Mouse (Mus musculus) right cerebral cortex, adult 18-20 months (tissue): ENCODE data around the gene Wdsub1.
A peak's percentile ranks its signal among the peaks of the same experiment; 100 is the strongest.
"Not testable (repeated sequence)": the region's sequence is repeated elsewhere in the genome, so short reads cannot be mapped to it uniquely, and the experiment has no call there.

Experiments
- DNase-seq: peaks from one replicate; pipeline ENCODE4 v3.0.0; 2022; ENCODE audit warnings: mixed read lengths

Wdsub1 gene

GRCm38 (mm10) chr2:59881831-59882741 is at the start of gene Wdsub1:
Wdsub1 (minus strand) TSS chr2:59882591.
- peak; percentile 94 for DNase-seq

- no peak for DNase-seq
Measured at GRCm38 (mm10) chr2:59913610-59914009, 31.2 kb upstream of the Wdsub1 start.

- DNase-seq = no peak
Measured at GRCm38 (mm10) chr2:59908048-59908447, 25.7 kb upstream of the Wdsub1 start.

GRCm38 (mm10) chr2:59904007-59904406 is 21.6 kb upstream of the Wdsub1 start:
- no peak for DNase-seq

GRCm38 (mm10) chr2:59898666-59899065 is 16.3 kb upstream of the Wdsub1 start:
- no peak for DNase-seq

- no peak for DNase-seq
Measured at GRCm38 (mm10) chr2:59898105-59898504, 15.7 kb upstream of the Wdsub1 start.

- DNase-seq = peak; percentile 30
Measured at GRCm38 (mm10) chr2:59896837-59897236, 14.4 kb upstream of the Wdsub1 start.

GRCm38 (mm10) chr2:59896400-59896799 is 14.0 kb upstream of the Wdsub1 start:
- DNase-seq = no peak

- DNase-seq = no peak
Measured at GRCm38 (mm10) chr2:59889699-59890098, 7.3 kb upstream of the Wdsub1 start.

- no peak for DNase-seq
Measured at GRCm38 (mm10) chr2:59882742-59883281, 421 bp upstream of the Wdsub1 start.

- no peak for DNase-seq
Measured at GRCm38 (mm10) chr2:59881404-59881803, 987 bp downstream of the Wdsub1 start.

- DNase-seq = no peak
Measured at GRCm38 (mm10) chr2:59878221-59878620, 4.2 kb downstream of the Wdsub1 start.

- DNase-seq = no peak
Measured at GRCm38 (mm10) chr2:59877335-59877734, 5.1 kb downstream of the Wdsub1 start.

- DNase-seq = no peak
Measured at GRCm38 (mm10) chr2:59876482-59876881, 5.9 kb downstream of the Wdsub1 start.

- DNase-seq = no peak
Measured at GRCm38 (mm10) chr2:59870526-59870925, 11.9 kb downstream of the Wdsub1 start.

- no peak for DNase-seq
Measured at GRCm38 (mm10) chr2:59862618-59863017, 19.8 kb downstream of the Wdsub1 start.

GRCm38 (mm10) chr2:59854363-59854762 is 28.0 kb downstream of the Wdsub1 start:
- peak; percentile 25 for DNase-seq

- no peak for DNase-seq
Measured at GRCm38 (mm10) chr2:59853543-59853942, 28.8 kb downstream of the Wdsub1 start.

GRCm38 (mm10) chr2:59852916-59853315 is 29.5 kb downstream of the Wdsub1 start:
- DNase-seq = no peak

- DNase-seq = not testable (repeated sequence)
Measured at GRCm38 (mm10) chr2:59851885-59852284, 30.5 kb downstream of the Wdsub1 start.

- DNase-seq = no peak
Measured at GRCm38 (mm10) chr2:59843848-59844247, 38.5 kb downstream of the Wdsub1 start.

GRCm38 (mm10) chr2:59843156-59843555 is 39.2 kb downstream of the Wdsub1 start:
- DNase-seq = no peak

- no peak for DNase-seq
Measured at GRCm38 (mm10) chr2:59842556-59843008, 39.8 kb downstream of the Wdsub1 start.

GRCm38 (mm10) chr2:59841944-59842343 is 40.4 kb downstream of the Wdsub1 start:
- DNase-seq = no peak
